Mouse (Mus musculus) NIH3T3 (cell line): ENCODE measurements around the gene Arid1a.
A peak's percentile ranks its signal among the peaks of the same experiment; 100 is the strongest.

Experiments
- DNase-seq: peaks from one replicate; pipeline ENCODE4 v3.0.0-alpha.2; 2012; ENCODE audit warnings: low read depth

The Arid1a gene

GRCm38 (mm10) chr4:133730122-133730521 lies 26.4 kb downstream of the Arid1a start:
- no peak for DNase-seq

GRCm38 (mm10) chr4:133729541-133730093 lies 27.0 kb downstream of the Arid1a start:
- DNase-seq = peak; percentile 93

GRCm38 (mm10) chr4:133729007-133729406 lies 27.6 kb downstream of the Arid1a start:
- DNase-seq = no peak

- no peak for DNase-seq
Measured at GRCm38 (mm10) chr4:133728256-133728655, 28.3 kb downstream of the Arid1a start.

DNA sequence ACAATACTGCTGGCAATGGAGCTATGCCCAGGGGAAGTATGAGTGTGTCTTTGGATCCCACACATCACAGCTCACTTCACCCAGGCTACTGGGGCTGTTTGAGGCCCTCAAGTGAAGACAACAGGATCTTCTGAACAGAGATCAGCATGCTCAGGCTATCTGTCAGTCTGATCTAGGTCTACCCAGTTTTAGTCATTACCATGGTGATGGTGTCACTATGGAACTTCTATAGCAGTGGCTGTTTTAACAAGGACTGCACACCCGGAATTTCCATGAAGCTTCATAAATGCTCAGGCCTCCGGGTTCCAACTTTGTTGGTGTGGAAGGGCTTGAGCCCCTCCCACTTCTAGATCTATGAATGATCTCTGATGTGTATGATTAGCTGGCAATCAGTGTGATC lies 30.9 kb downstream of the Arid1a start:
- no peak for DNase-seq

- no peak for DNase-seq
Measured at GRCm38 (mm10) chr4:133719791-133720190, 36.8 kb downstream of the Arid1a start.

DNA sequence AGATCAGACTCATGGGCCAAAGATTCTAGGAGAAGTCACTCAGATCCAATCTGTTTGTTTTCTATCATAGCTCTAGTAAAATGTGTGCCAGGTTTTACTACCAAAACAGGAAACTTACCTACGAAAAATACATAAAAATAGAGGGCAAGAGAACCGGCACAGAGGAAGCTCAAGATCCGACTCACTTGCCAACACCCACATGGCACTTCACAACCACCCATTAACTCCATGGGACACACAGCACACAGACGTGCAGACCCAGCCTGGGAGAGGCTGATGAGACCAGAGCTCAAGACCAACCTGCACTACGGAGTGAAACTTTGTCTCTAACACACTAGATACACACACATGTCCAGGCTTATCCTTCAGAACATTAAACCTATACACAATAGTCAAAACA lies 43.8 kb downstream of the Arid1a start:
- no peak for DNase-seq

DNA sequence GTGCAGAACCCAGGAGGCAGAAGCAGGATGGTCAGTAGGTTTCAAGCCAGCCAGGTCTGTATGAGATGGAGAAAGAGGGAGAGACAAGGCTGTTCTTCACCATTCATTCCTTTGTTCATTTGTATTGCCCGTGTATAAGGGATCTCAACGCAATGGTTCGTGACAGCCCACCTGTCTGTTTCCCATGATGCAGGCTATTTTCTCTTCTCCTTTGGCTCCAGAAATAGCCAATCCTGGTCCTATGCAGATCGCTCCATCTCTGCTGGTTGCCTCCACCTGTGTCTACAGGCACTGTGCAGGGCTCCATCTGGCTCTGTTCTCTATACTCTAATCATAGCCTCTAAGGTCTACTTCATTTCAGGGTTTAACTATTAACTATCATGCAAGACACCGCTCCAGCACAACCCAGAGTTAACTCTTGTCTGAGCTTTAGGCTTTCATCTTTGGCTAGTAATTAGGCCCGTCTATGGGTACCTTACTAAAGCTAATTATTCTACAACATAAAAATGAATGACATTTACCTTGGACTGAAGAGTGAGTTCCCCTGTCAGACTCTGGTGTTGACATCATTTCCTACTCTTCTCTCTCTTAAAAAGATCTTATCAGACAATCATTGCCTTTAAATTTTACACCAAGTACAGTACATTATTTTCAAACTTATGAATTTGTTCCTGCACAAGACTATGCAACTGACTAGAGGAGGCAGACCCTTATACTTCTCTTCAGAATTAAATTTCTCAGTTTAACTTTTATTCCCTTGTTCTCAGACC lies 45.1 kb downstream of the Arid1a start:
- no peak for DNase-seq

DNA sequence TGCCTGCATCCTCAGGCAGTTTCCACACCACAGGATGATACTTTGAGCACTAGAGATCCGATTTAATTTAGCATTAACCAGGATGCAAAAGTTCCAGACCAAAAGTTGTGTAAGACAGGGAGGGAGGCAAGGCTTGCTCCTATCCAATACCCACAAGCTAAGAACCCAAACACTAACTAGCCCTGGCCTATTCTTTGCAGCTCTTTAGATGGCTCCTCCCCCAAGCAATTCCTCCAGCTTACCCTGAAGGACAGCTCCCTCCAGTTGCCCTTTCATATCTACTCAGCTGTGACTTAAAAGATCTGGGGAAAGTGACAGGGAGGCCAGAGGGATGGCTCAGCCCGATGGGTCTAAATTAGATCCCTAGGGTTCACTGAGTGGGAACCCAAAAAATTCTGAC lies 47.2 kb downstream of the Arid1a start:
- DNase-seq = no peak

GRCm38 (mm10) chr4:133707464-133707863 lies 49.1 kb downstream of the Arid1a start:
- DNase-seq = no peak

DNA sequence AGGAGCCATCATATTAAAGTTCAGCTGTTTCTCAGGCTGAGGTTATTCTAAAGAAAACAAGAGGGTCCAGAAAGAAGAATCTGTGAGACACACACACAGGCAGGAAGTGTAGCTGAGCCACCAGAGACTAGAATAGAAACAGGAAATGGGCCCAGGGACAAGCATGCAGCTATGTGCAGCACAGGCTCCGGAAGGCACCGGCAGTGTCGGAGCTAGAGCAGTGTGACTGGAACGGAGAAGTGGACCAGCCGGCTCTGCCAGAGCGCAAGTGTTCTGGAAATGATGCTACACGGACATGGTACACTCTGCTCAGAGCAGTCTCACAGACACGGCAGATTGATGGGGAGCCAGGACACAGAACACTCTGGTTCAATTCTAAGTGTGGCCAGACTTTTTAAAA lies 49.6 kb downstream of the Arid1a start:
- no peak for DNase-seq

DNA sequence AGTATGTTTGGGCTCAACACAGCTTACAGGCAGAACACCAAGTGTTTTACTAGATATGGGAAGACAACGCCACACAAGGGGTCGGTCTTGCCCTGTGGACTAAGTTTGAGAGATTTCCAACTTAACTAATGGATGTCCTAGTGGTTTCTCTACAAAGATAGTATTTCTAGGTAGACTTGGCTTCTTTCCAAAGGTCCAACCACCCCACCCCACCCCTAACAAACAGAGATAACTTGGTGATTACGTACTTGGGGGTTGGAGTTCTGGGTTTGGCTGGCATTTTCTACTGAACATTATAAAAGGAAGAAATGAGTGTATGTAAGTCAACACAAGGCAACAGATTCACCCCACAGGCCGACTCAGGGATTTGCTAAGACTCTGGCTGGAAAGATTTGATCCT lies 51.5 kb downstream of the Arid1a start:
- no peak for DNase-seq

DNA sequence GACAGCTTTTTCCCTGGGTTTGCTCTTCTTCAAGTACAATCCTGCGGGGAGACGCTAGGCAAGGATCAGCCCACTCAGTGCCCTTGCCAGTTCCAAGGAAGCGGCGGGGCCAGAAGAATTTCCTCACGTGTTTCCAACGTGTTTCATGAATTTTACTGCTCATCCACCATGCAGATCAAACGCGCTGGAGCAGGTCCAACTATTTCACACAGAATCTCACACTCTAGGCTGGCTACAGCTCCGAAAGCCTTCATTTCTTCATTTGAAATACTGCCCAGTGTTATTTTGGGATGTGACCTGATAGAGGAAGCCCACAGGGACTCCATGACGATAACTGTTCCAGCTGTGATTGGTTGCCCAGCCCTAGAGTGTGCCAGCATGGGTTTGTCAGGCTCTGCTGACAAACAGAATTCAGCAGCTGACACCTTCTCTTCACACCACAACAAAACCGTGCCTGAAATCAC lies 55.6 kb downstream of the Arid1a start:
- DNase-seq = no peak

GRCm38 (mm10) chr4:133695363-133695762 lies 61.2 kb downstream of the Arid1a start:
- DNase-seq = no peak

GRCm38 (mm10) chr4:133690252-133690651 lies 66.3 kb downstream of the Arid1a start:
- DNase-seq = peak; percentile 70

GRCm38 (mm10) chr4:133688417-133689067 lies 68.0 kb downstream of the Arid1a start:
- peak; percentile 80 for DNase-seq

DNA sequence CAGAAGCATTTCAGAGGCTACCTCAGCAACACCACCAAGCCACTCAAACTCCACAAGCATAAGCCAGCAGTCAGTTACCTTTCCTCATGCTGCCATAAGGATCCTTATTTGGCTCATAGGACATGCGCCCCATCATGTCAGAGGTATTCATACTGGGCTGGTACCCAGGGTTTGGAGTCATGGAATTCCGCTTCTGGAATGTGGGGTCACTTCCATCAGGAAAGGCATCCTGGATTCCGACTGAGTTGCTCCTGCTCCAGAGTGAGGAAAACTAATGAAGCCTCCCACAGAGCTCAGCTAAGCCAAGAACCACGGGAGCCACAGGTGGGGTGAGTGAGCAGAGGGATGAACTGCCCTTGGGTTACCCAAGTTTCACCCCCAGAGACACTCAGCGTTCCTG lies 69.4 kb downstream of the Arid1a start:
- peak; percentile 58 for DNase-seq

GRCm38 (mm10) chr4:133686512-133686911 lies 70.1 kb downstream of the Arid1a start:
- DNase-seq = no peak

DNA sequence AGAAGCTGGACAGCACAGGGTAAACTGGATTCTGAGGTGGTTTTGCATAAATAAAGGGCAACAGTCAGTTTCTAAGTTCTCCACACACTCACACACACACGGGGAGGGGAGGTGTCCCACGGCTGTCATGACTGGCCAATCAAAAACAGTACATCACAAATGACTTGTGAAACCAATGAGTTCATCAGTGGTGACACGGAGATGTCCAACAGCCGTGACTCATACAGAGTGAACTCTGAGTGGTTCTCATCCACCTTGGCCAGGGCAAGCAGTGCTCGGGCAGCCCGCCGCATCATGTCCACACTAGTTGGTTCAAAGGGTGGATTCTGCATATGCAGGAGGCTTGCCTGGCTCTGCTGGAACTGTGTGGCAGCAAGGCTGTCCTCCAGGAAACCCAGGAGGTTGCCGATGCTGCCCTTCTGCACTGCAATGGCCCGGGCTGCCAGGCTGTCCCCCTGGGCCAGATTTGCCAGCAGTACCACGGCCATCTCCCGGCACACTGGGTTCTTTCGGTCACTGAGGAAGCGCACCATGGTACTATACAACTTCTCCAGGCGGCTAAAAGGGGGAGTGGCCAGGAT lies 76.3 kb downstream of the Arid1a start:
- no peak for DNase-seq

GRCm38 (mm10) chr4:133679629-133680028 lies 76.9 kb downstream of the Arid1a start:
- no peak for DNase-seq

- DNase-seq = no peak
Measured at GRCm38 (mm10) chr4:133677266-133677665, 79.3 kb downstream of the Arid1a start.

DNA sequence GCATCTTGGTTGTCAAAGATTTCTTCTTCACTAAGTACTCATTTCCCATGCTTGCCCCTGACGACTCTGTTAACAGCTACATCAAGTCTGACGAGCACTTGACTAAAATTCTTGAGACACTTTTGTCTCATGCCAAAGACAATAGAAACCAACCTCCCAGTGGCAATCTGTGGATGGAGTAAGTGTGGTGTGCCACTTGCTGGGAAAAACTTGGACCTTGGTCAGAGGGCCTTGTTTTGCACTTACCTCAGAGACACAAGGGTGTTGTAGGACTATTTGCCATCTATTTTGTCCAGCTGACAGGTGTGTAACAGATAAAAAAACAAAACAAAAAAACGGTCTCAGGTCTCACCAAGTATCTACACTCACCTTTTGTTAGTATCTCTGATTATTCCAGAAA lies 80.4 kb downstream of the Arid1a start:
- DNase-seq = no peak

DNA sequence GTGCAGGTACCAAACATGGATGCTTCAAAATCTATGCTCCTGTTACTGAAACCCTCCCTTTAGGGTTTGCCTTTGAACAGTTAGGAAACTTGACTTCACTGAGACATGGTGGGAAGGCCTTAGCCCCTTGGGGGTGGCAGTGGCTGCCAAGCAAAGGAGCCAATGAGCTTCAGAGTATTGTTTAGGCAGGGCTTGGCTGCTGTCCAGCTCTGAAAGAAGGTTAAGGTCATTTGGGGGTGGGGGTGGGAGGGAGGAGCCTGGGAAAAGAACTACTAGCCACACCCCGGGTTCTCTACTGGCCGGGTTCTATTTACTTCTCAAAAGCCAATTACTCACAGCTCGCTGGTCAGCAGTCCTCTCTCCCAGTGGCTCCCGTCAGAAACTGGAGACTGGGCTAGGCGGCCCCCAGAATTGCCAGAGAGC lies 81.0 kb downstream of the Arid1a start:
- peak; percentile 49 for DNase-seq
